Mouse (Mus musculus) layer of hippocampus, adult 9-10 months (tissue): Measurements from ENCODE around the gene C330021F23Rik.
"Not testable (repeated sequence)": the region's sequence is repeated elsewhere in the genome, so short reads cannot be mapped to it uniquely, and the experiment has no call there.

Experiments used
- DNase-seq: peaks from one replicate; pipeline ENCODE4 v3.0.0; 2022; ENCODE audit warnings: low spot score

The C330021F23Rik gene

GRCm38 (mm10) chr8:3567641-3568371 is at the start of gene C330021F23Rik:
Gene C330021F23Rik (plus strand): TSS chr8:3567990.
- DNase-seq: no peak

- DNase-seq: no peak
These were observed 45.6 kb upstream of the C330021F23Rik start for GRCm38 (mm10) chr8:3522007-3522697.

- DNase-seq: no peak
These were observed 37.0 kb upstream of the C330021F23Rik start for GRCm38 (mm10) chr8:3530816-3531215.

GRCm38 (mm10) chr8:3531936-3532335 is 35.9 kb upstream of the C330021F23Rik start:
- no peak for DNase-seq

GRCm38 (mm10) chr8:3536053-3536841 is 31.5 kb upstream of the C330021F23Rik start:
- no peak for DNase-seq

- no peak for DNase-seq
These were observed 30.9 kb upstream of the C330021F23Rik start for GRCm38 (mm10) chr8:3536940-3537339.

GRCm38 (mm10) chr8:3537666-3538065 is 30.1 kb upstream of the C330021F23Rik start:
- DNase-seq: no peak

GRCm38 (mm10) chr8:3539146-3539545 is 28.6 kb upstream of the C330021F23Rik start:
- DNase-seq: no peak

- DNase-seq: no peak
These were observed 27.7 kb upstream of the C330021F23Rik start for GRCm38 (mm10) chr8:3540076-3540475.

GRCm38 (mm10) chr8:3546511-3546910 is 21.3 kb upstream of the C330021F23Rik start:
- no peak for DNase-seq

- no peak for DNase-seq
These were observed 15.6 kb upstream of the C330021F23Rik start for GRCm38 (mm10) chr8:3552240-3552639.

- DNase-seq: no peak
These were observed 11.7 kb upstream of the C330021F23Rik start for GRCm38 (mm10) chr8:3556114-3556513.

GRCm38 (mm10) chr8:3568378-3568777 is 588 bp downstream of the C330021F23Rik start:
- DNase-seq: no peak

- DNase-seq: no peak
These were observed 2.0 kb downstream of the C330021F23Rik start for GRCm38 (mm10) chr8:3569784-3570183.

- no peak for DNase-seq
These were observed 6.8 kb downstream of the C330021F23Rik start for GRCm38 (mm10) chr8:3574546-3574945.

GRCm38 (mm10) chr8:3576211-3576960 is 8.6 kb downstream of the C330021F23Rik start:
- DNase-seq: no peak

GRCm38 (mm10) chr8:3579390-3580364 is 11.9 kb downstream of the C330021F23Rik start:
- DNase-seq: no peak

GRCm38 (mm10) chr8:3581961-3582360 is 14.2 kb downstream of the C330021F23Rik start:
- DNase-seq: not testable (repeated sequence)

- DNase-seq: no peak
These were observed 18.7 kb downstream of the C330021F23Rik start for GRCm38 (mm10) chr8:3586452-3586851.

- no peak for DNase-seq
These were observed 19.2 kb downstream of the C330021F23Rik start, which contains the start of gene Camsap3 for GRCm38 (mm10) chr8:3586993-3587390. Gene Camsap3 (plus strand): TSS chr8:3587293.
